Mouse (Mus musculus): Measurements from ENCODE around the gene Teddm1a. TPM values are rescaled to one million over a fixed set of nuclear protein-coding genes. Genes with fewer than 3 reads are reported as not detected.
A peak's percentile ranks its signal among the peaks of the same experiment; 100 is the strongest.

Gene Teddm1a
- polyA plus RNA-seq, 1 experiment: not detected

DNA sequence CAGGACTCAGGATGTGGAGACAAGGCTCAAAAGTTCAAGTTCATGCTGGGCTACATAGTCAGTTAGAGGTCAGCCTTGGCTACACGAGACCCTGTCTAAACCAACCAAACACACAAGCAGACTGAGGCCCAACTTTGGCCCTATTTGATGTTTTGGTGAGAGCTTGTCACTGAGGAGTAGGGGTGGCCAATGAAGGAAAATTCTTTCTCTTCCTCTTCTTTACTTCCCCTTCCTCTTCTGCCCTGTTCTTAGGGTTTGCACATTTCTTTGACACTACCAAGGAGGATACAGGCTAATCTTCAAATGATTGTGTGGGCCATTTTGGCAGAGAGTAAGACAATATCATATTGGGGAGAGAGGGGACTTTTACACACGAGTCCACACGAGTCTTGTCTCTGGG, 22.3 kb downstream of the Teddm1a start:
- no peak for TF ChIP-seq E2F4 (IDR thresholded peaks at IDR 0.05; ENCODE audit: insufficient read depth)
- TF ChIP-seq SRF (IDR thresholded peaks at IDR 0.05; ENCODE audit: control insufficient read depth, insufficient read length, low read depth): no peak
- TF ChIP-seq POLR2AphosphoS2 (IDR thresholded peaks at IDR 0.05; ENCODE audit: insufficient read length, low read depth): no peak
- TF ChIP-seq MAX (IDR thresholded peaks at IDR 0.05; ENCODE audit: low read depth): no peak
- TF ChIP-seq TCF12 (IDR thresholded peaks at IDR 0.05; ENCODE audit: insufficient read depth, poor library complexity, severe bottlenecking): no peak
- TF ChIP-seq POLR2A (IDR thresholded peaks at IDR 0.05; ENCODE audit: insufficient read length, low read depth): no peak
- TF ChIP-seq CEBPB (IDR thresholded peaks at IDR 0.05; ENCODE audit: insufficient read depth, poor library complexity, severe bottlenecking): no peak
- no peak for TF ChIP-seq MYOG (IDR thresholded peaks at IDR 0.05; ENCODE audit: control insufficient read depth in 1 of 3, insufficient read depth in 1 of 3, insufficient read length in 2 of 3, low read depth in 2 of 3)
- no peak for TF ChIP-seq REST (IDR thresholded peaks at IDR 0.05; ENCODE audit: insufficient read depth, insufficient read length)
- H3K4me3 ChIP-seq: no peak overlapping the region
- no peaks in the 10 kb centered on the region for H3K36me3 ChIP-seq (ENCODE audit: control insufficient read depth, insufficient read depth)
- H3K27me3 ChIP-seq (ENCODE audit: control insufficient read depth, insufficient read depth, insufficient read length): no peaks in the 10 kb centered on the region
- H3ac ChIP-seq (ENCODE audit: control insufficient read depth, insufficient read length): no peak overlapping the region
- no peaks in the 10 kb centered on the region for H3K79me2 ChIP-seq (ENCODE audit: control insufficient read depth, insufficient read depth)
- no peak overlapping the region for H3K4me2 ChIP-seq (ENCODE audit: low read depth)

DNA sequence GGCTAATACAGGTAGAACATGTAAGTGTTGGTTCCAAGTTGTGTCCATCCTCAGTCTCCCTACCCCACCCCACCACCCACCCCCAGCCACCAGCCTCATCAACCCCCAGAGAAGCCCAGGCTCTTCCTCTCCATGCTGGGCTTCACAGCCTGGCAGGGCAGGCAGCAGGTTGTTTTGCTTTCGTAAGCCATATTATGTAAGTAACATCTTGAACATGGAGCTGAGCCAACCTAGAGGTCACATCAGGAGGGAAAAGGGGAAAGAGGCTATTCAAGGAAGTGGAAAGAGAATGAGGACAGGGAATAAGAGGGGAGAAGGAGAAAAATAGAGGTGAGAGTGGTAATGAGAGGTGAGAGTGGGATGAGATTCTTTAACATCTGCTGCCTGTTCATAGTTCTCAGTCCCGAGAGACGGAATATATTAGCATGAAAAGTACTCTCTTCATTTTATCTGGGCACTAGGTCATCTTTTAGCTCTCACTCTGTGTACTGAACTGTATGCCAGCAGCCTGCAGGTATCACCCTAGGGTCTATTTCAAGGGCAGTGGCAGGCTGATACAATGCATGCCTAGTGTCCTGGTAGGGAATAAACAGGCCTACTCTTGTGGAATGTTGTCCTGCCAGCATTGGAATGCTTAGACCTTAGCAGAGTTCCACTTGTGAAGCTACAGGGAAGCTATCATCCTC, 27.1 kb downstream of the Teddm1a start:
- H3K27me3 ChIP-seq (ENCODE audit: control insufficient read depth, insufficient read depth, insufficient read length): no peaks in the 10 kb centered on the region
- no peaks in the 10 kb centered on the region for H3K36me3 ChIP-seq (ENCODE audit: control insufficient read depth, insufficient read depth)
- H3ac ChIP-seq (ENCODE audit: control insufficient read depth, insufficient read length): no peak overlapping the region
- no peak overlapping the region for H3K4me3 ChIP-seq
- no peak overlapping the region for H3K4me2 ChIP-seq (ENCODE audit: low read depth)
- TF ChIP-seq REST (IDR thresholded peaks at IDR 0.05; ENCODE audit: insufficient read depth, insufficient read length): no peak
- no peaks in the 10 kb centered on the region for H3K79me2 ChIP-seq (ENCODE audit: control insufficient read depth, insufficient read depth)

DNA sequence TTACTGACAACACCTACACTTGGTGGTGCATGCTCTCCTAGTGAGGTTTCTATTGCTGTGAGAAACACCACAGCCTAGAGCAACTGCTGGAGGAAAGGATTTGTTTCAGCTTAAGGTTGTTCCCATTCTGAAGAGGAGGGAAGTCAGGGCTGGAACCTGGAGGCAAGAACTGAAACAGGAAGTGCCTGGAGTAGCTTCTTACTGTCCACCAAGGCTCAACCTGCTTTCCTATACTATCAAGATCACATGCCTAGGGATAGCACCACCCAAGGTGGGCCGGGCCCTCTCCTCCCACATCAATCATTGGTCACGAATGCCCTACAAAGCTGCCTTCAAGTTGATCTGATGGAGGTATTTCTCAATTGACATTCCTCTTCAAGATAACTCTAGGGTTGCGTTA, 30.1 kb downstream of the Teddm1a start:
- TF ChIP-seq POLR2AphosphoS2 (IDR thresholded peaks at IDR 0.05; ENCODE audit: insufficient read length, low read depth) (no peak), CEBPB (IDR thresholded peaks at IDR 0.05; ENCODE audit: insufficient read depth, poor library complexity, severe bottlenecking) (no peak), TCF3 (IDR thresholded peaks at IDR 0.05; ENCODE audit: insufficient read length, low read depth) (no peak), E2F4 (IDR thresholded peaks at IDR 0.05; ENCODE audit: insufficient read depth) (no peak), REST (IDR thresholded peaks at IDR 0.05; ENCODE audit: insufficient read depth, insufficient read length) (no peak), MYOD1 (IDR thresholded peaks at IDR 0.05; ENCODE audit: control insufficient read depth in 1 of 3, insufficient read length in 2 of 3, low read depth in 2 of 3) (no peak), MYOG (IDR thresholded peaks at IDR 0.05; ENCODE audit: control insufficient read depth in 1 of 3, insufficient read depth in 1 of 3, insufficient read length in 2 of 3, low read depth in 2 of 3) (no peak), USF1 (IDR thresholded peaks at IDR 0.05; ENCODE audit: low read depth) (no peak), MAX (IDR thresholded peaks at IDR 0.05; ENCODE audit: low read depth) (no peak), POLR2A (IDR thresholded peaks at IDR 0.05; ENCODE audit: insufficient read length, low read depth) (no peak), SRF (IDR thresholded peaks at IDR 0.05; ENCODE audit: control insufficient read depth, insufficient read length, low read depth) (no peak), TCF12 (IDR thresholded peaks at IDR 0.05; ENCODE audit: insufficient read depth, poor library complexity, severe bottlenecking) (no peak)
- H3K36me3 ChIP-seq (ENCODE audit: control insufficient read depth, insufficient read depth): no peaks in the 10 kb centered on the region
- no peak overlapping the region for H3ac ChIP-seq (ENCODE audit: control insufficient read depth, insufficient read length)
- no peaks in the 10 kb centered on the region for H3K79me2 ChIP-seq (ENCODE audit: control insufficient read depth, insufficient read depth)
- no peaks in the 10 kb centered on the region for H3K27me3 ChIP-seq (ENCODE audit: control insufficient read depth, insufficient read depth, insufficient read length)
- H3K4me3 ChIP-seq: no peak overlapping the region
- no peak overlapping the region for H3K4me2 ChIP-seq (ENCODE audit: low read depth)

DNA sequence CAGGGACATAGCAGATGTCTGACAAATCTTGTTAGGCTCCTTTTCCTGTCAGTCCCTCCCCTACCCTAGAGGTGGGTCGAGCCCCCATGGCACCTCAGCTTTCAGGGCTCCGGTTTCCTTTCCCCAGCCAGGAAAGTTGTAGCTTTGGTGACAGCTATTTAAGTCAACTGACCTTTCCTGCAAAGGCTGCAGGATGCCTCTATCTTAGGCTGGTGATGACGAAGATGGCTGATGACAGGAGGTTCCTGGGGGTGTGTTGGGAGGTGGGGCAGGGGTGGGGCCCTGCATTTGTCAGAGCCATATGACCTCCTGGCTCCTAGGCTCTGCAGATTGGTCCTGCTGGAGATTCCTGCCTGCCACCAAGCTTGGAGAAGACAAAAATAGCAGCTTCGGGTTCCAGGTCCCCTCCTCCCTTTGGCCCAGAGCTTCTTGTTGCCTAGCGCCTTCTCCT, 31.1 kb downstream of the Teddm1a start:
- Histone ChIP-seq H3K27me3 (ENCODE audit: control insufficient read depth, insufficient read depth, insufficient read length) (no peaks in the 10 kb centered on the region), H3K36me3 (ENCODE audit: control insufficient read depth, insufficient read depth) (no peaks in the 10 kb centered on the region), H3K4me2 (ENCODE audit: low read depth) (no peak overlapping the region), H3K79me2 (ENCODE audit: control insufficient read depth, insufficient read depth) (no peaks in the 10 kb centered on the region), H3K4me3 (no peak overlapping the region), H3ac (ENCODE audit: control insufficient read depth, insufficient read length) (no peak overlapping the region)
- no peak for TF ChIP-seq POLR2A (IDR thresholded peaks at IDR 0.05; ENCODE audit: insufficient read length, low read depth)
- TF ChIP-seq MYOD1 (IDR thresholded peaks at IDR 0.05; ENCODE audit: control insufficient read depth in 1 of 3, insufficient read length in 2 of 3, low read depth in 2 of 3): peak in 1 of 3 experiments; percentile 49
- no peak for TF ChIP-seq REST (IDR thresholded peaks at IDR 0.05; ENCODE audit: insufficient read depth, insufficient read length)
- TF ChIP-seq POLR2AphosphoS2 (IDR thresholded peaks at IDR 0.05; ENCODE audit: insufficient read length, low read depth): no peak
- no peak for TF ChIP-seq E2F4 (IDR thresholded peaks at IDR 0.05; ENCODE audit: insufficient read depth)
- TF ChIP-seq TCF3 (IDR thresholded peaks at IDR 0.05; ENCODE audit: insufficient read length, low read depth): no peak
- TF ChIP-seq TCF12 (IDR thresholded peaks at IDR 0.05; ENCODE audit: insufficient read depth, poor library complexity, severe bottlenecking): no peak
- TF ChIP-seq USF1 (IDR thresholded peaks at IDR 0.05; ENCODE audit: low read depth): no peak
- TF ChIP-seq MAX (IDR thresholded peaks at IDR 0.05; ENCODE audit: low read depth): no peak

Measured in myocyte (in vitro differentiated cells).